In the genomic region with DNA sequence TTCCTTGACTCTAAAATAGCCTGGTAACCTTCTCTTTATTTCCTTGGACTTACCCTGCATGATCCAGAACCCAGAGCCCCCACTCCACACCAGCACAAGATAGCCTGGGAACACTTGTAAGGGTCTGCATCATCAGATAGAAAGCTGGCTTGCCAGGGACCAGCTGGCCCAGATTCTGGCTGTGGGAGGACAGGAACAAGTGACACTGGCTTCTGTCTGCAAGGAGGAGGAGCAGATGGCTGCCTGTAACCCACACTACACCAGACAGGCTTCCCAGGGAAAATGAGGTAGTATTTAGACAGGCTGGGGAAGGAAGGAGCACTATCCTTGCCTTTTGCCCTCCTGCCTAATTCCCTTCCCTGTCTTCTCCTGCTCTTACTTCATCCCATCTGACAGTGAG, we compare ENCODE assay signal across 26 mouse cellular contexts.
DNase-seq lines count a peak whose midpoint lies in the region; ATAC-seq lines count a peak whose summit lies in the region.
"Had no signal": no experiment of that assay in that cellular context is flagged by ENCODE, and none has a peak within 500 bp of the region (broad histone marks: within the 10 kb centered on the region; RNA-seq: fewer than 3 reads in every experiment).

No protein-coding gene starts in this region.

- no peak for ATAC-seq in heart, embryonic 12.5 days (ENCODE audit: insufficient number of reproducible peaks, low FRiP score)
- ATAC-seq: activated CD4-positive, CD25-positive, alpha-beta regulatory T cell, adult 4 months; forebrain, embryonic 14.5 days; intestine, postnatal 0 days; liver, embryonic 12.5 days; midbrain, embryonic 15.5 days had no signal

- no peaks in the 10 kb centered on the region for H3K27me3 ChIP-seq in heart, embryonic 12.5 days (replicated peaks)
- H3K27me3 ChIP-seq: embryonic facial prominence, embryonic 12.5 days; heart, embryonic 15.5 days; hindbrain, embryonic 15.5 days; limb, embryonic 12.5 days; midbrain, embryonic 15.5 days; neural tube, embryonic 15.5 days had no signal

- H3K9ac ChIP-seq in heart, embryonic 12.5 days, result no peak overlapping the region
- H3K9ac ChIP-seq: embryonic facial prominence, embryonic 12.5 days; heart, embryonic 15.5 days; hindbrain, embryonic 15.5 days; limb, embryonic 12.5 days; liver, embryonic 12.5 days; midbrain, embryonic 15.5 days; neural tube, embryonic 15.5 days had no signal

- DNase-seq in cerebellum, postnatal 14 days, result peak; percentile 46 to 48
- DNase-seq in cerebellum, adult 9-11 months, result no peak
- DNase-seq in right cerebral cortex, adult 18-20 months, result peak; percentile 71
- no peak for DNase-seq in right cerebral cortex, postnatal 4 days
- peak; percentile 48 to 62 for DNase-seq in left cerebral cortex, postnatal 36 days (ENCODE audit: low spot score in 2 of 2)
- no peak for DNase-seq in kidney, adult 8-10 months
- DNase-seq: adrenal gland, postnatal 10 days; heart, adult 18-20 months; heart, postnatal 4 days; lung, adult 2 months; lung, postnatal 36 days; thymus, postnatal 14 days had no signal

- H3K9me3 ChIP-seq in heart, embryonic 12.5 days (replicated peaks), result no peaks in the 10 kb centered on the region
- H3K9me3 ChIP-seq: embryonic facial prominence, embryonic 12.5 days; G1E; heart, embryonic 15.5 days; hindbrain, embryonic 15.5 days; limb, embryonic 12.5 days; liver, embryonic 12.5 days; midbrain, embryonic 15.5 days; neural tube, embryonic 15.5 days had no signal

- H3K36me3 ChIP-seq in heart, embryonic 12.5 days, result no peaks in the 10 kb centered on the region
- H3K36me3 ChIP-seq: embryonic facial prominence, embryonic 12.5 days; G1E; heart, embryonic 15.5 days; limb, embryonic 12.5 days; liver, embryonic 12.5 days had no signal

- no peaks in the 10 kb centered on the region for H3K4me1 ChIP-seq in heart, embryonic 12.5 days (replicated peaks)
- H3K4me1 ChIP-seq: embryonic facial prominence, embryonic 12.5 days; heart, embryonic 15.5 days; hindbrain, embryonic 15.5 days; liver, embryonic 12.5 days; midbrain, embryonic 15.5 days; neural tube, embryonic 15.5 days had no signal

- no peak overlapping the region for H3K27ac ChIP-seq in heart, embryonic 12.5 days (ENCODE audit: poor library complexity, severe bottlenecking)
- H3K27ac ChIP-seq: embryonic facial prominence, embryonic 12.5 days; heart, embryonic 15.5 days; hindbrain, embryonic 15.5 days; kidney, postnatal 0 days; limb, embryonic 12.5 days; liver, embryonic 12.5 days; midbrain, embryonic 15.5 days; neural tube, embryonic 15.5 days had no signal

- H3K4me2 ChIP-seq in heart, embryonic 12.5 days, result no peak overlapping the region
- H3K4me2 ChIP-seq: embryonic facial prominence, embryonic 12.5 days; heart, embryonic 15.5 days; hindbrain, embryonic 15.5 days; limb, embryonic 12.5 days; liver, embryonic 12.5 days; midbrain, embryonic 15.5 days; neural tube, embryonic 15.5 days had no signal

- intact Hi-C loops in left cerebral cortex, postnatal 36 days (cut with DNase I), result no loop called here

- H3K4me3 ChIP-seq in heart, embryonic 12.5 days, result no peak overlapping the region
- H3K4me3 ChIP-seq: embryonic facial prominence, embryonic 12.5 days; erythroblast, embryonic 14.5 days; heart, embryonic 15.5 days; hindbrain, embryonic 15.5 days; limb, embryonic 12.5 days; liver, embryonic 12.5 days; midbrain, embryonic 15.5 days; neural tube, embryonic 15.5 days had no signal

Comparison
In these comparisons a context has a peak if more than half of its experiments do, and no peak if none do; other contexts are left out.
1. DNase-seq: peak in cerebellum, postnatal 14 days (2 of 2), right cerebral cortex, adult 18-20 months (single experiment) and left cerebral cortex, postnatal 36 days (2 of 2); none in cerebellum, adult 9-11 months (single experiment), right cerebral cortex, postnatal 4 days (single experiment) and kidney, adult 8-10 months (0 of 2).